29 mouse cellular contexts compared by ENCODE assay signal in genomic region chr12:5340151-5340603, GRCm38 (mm10). TPM values are rescaled to one million over a fixed set of nuclear protein-coding genes. Genes with fewer than 3 reads are reported as not detected.
A peak's percentile ranks its signal among the peaks of the same experiment; 100 is the strongest.
DNase-seq lines count a peak whose midpoint lies in the region; TF ChIP-seq lines count a peak whose summit lies in the region.
"Had no signal": no experiment of that assay in that cellular context is flagged by ENCODE, and none has a peak within 500 bp of the region (broad histone marks: within the 10 kb centered on the region; RNA-seq: fewer than 3 reads in every experiment).

No protein-coding gene starts in this region.

- H3K4me3 ChIP-seq in cortical plate, adult 2 months (ENCODE audit: insufficient read depth, low read length) = no peak overlapping the region
- no peak overlapping the region for H3K4me3 ChIP-seq in olfactory bulb, adult 2 months (ENCODE audit: insufficient read depth, low read depth, low read length)
- H3K4me3 ChIP-seq: forebrain, embryonic 15.5 days; heart, embryonic 13.5 days; intestine, embryonic 15.5 days; limb, embryonic 13.5 days; lung, embryonic 15.5 days; midbrain, embryonic 10.5 days; midbrain, embryonic 15.5 days; stomach, embryonic 15.5 days had no signal

- peaks cover 15% of the 10 kb centered on the region for H3K4me1 ChIP-seq in cortical plate, adult 2 months (ENCODE audit: control insufficient read depth, insufficient read depth, low read length)
- peaks cover 13% of the 10 kb centered on the region for H3K4me1 ChIP-seq in olfactory bulb, adult 2 months (ENCODE audit: control insufficient read depth, insufficient read depth, low read length)
- H3K4me1 ChIP-seq: heart, embryonic 13.5 days; lung, embryonic 15.5 days; stomach, embryonic 15.5 days had no signal

- peak; percentile 77 for DNase-seq in heart, adult 11 months
- DNase-seq in heart, postnatal 10 days = no peak
- DNase-seq in layer of hippocampus, adult 9-11 months = peak; percentile 61
- DNase-seq in layer of hippocampus, adult 9-10 months (ENCODE audit: low spot score) = no peak
- no peak for DNase-seq in kidney, adult 11 months
- DNase-seq: adrenal gland, postnatal 25 days; B cell, adult 2 months; cerebellum, adult 18-20 months; cerebellum, postnatal 10 days; gastrocnemius, postnatal 36 days; heart, postnatal 14 days; kidney, adult 8-10 months; kidney, postnatal 4 days; right cerebral cortex, postnatal 25 days; thymus, postnatal 14 days had no signal

- no peak for TF ChIP-seq CTCF in cortical plate, adult 2 months (IDR thresholded peaks at IDR 0.05; ENCODE audit: extremely low read depth, insufficient read depth, low read length)
- TF ChIP-seq CTCF in olfactory bulb, adult 2 months (IDR thresholded peaks at IDR 0.05; ENCODE audit: insufficient read depth, low read depth, low read length) = no peak

- no peak for TF ChIP-seq POLR2A in cortical plate, adult 2 months (IDR thresholded peaks at IDR 0.05; ENCODE audit: extremely low read depth, insufficient read depth, low read length)
- TF ChIP-seq POLR2A in olfactory bulb, adult 2 months (IDR thresholded peaks at IDR 0.05; ENCODE audit: insufficient read depth, low read depth, low read length) = no peak

- intact Hi-C loops in heart, postnatal 10 days (cut with DNase I) = no loop called here

- 0 out of 2 replicates have a peak overlapping the region, but pooled peaks have one; percentile 4 for H3K27ac ChIP-seq in cortical plate, adult 2 months (ENCODE audit: insufficient read depth, low read length)
- H3K27ac ChIP-seq in olfactory bulb, adult 2 months (ENCODE audit: insufficient read depth, low read depth, low read length) = 0 out of 2 replicates have a peak overlapping the region, but pooled peaks have one; percentile 22
- H3K27ac ChIP-seq: forebrain, embryonic 15.5 days; heart, embryonic 13.5 days; hindbrain, postnatal 0 days; intestine, embryonic 15.5 days; kidney, postnatal 0 days; limb, embryonic 13.5 days; lung, embryonic 15.5 days; midbrain, embryonic 10.5 days; midbrain, embryonic 15.5 days; stomach, embryonic 15.5 days had no signal

- WGBS in olfactory bulb, adult 2 months = 65% methylated on average over 6 of the region's 6 CpGs

RNA-seq across cellular contexts. Expression of gene Klhl29, which starts 35.3 kb away (rescaled TPM):
- 1 to 10 TPM in 1 of 2 experiments, under 1 TPM in 1; 0.96 to 1.1 TPM for total RNA-seq in heart, postnatal 10 days (2021)
- 26.3 and 26.9 TPM in 2 replicates for polyA plus RNA-seq in cortical plate, adult 2 months (2012; rRNA removed)
- not detected in 2 replicates for polyA plus RNA-seq in olfactory bulb, adult 2 months (2012; ENCODE audit: insufficient read depth, insufficient read length, low replicate concordance, missing spikeins)
- total RNA-seq: common myeloid progenitor, adult 5-6 weeks; megakaryocyte progenitor cell, adult 5-6 weeks had no signal

Comparison
In these comparisons a context has a peak if more than half of its experiments do, and no peak if none do; other contexts are left out.
1. DNase-seq: peak in heart, adult 11 months (single experiment) and layer of hippocampus, adult 9-11 months (single experiment); none in heart, postnatal 10 days (0 of 2), layer of hippocampus, adult 9-10 months (single experiment) and kidney, adult 11 months (single experiment).
2. RNA of gene Klhl29, which starts 35.3 kb away (polyA plus RNA-seq): 26.3 to 26.9 TPM in cortical plate, adult 2 months; not detected in olfactory bulb, adult 2 months; every median in the first group is over 10 times any median in the second.